Mouse (Mus musculus) lung, adult 2 months (tissue): Measurements from ENCODE around the gene Zfp275.

Source experiments
- CTCF ChIP-seq: fragments of 200-500 bp; IDR thresholded peaks from 2 replicates; pipeline ENCODE4 v1.5.1; 2011; ENCODE audit warnings: mild to moderate bottlenecking, low read length, control low read depth; ENCODE audit not compliant: insufficient read depth
- POLR2A ChIP-seq: fragments of 200-500 bp; IDR thresholded peaks from 2 replicates; pipeline ENCODE4 v1.6.1; 2011; ENCODE audit warnings: low read depth, mild to moderate bottlenecking, control low read depth, low read length, borderline replicate concordance; ENCODE audit errors: extremely low read depth

DNA sequence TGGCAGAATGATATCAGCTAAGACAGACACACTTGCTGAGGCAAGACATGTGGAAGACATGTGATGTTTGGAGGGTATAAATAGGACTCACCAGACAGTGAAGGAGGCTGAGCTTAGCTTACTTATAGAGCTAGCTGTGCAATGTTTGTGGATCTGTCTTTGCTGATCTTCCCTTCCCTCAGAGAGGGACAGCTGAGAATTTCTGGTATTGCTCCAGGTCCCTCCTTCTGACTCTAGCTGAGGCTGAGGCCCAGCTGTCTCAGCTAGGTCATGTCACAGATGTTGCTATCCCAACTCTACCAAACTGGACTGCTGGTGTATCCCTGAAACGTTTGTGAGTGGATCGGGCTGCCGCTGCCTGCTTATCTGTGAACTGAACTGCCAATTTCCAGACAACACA is 21.4 kb upstream of the Zfp275 start:
- TF ChIP-seq POLR2A (no peak), CTCF (no peak)
